Mouse (Mus musculus) brain, adult 2 months (tissue): Measurements from ENCODE around the gene Rtcb.
A peak's percentile ranks its signal among the peaks of the same experiment; 100 is the strongest.

Source experiments
- DNase-seq: peaks from one replicate; pipeline ENCODE4 v3.0.0; 2011; ENCODE audit warnings: low read depth, low spot score

The Rtcb gene

GRCm38 (mm10) chr10:85957464-85957950 lies at the start of gene Rtcb:
Rtcb (minus strand) TSS chr10:85957823.
- peak; percentile 98 for DNase-seq

DNA sequence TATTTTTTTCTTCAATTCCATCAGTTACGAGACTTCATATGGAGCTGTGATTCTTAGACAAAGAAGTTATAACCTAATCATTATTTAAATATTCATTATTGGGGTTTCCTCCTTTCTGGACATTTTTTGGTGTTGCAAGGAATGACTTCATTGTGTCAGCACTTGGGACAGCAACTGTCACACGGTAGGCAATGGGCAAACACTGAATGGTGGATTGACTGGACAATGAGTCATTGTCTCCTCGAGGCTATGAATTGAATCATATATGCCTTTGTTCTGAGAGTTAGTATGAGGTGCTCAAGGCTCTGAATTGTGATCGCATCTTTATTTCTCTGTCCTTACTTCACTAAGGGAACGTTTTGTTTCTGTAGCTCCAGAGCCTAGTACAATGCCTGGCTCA lies 48.8 kb upstream of the Rtcb start:
- peak; percentile 66 for DNase-seq

- no peak for DNase-seq
Observed at GRCm38 (mm10) chr10:86000447-86000846, 42.8 kb upstream of the Rtcb start.

DNA sequence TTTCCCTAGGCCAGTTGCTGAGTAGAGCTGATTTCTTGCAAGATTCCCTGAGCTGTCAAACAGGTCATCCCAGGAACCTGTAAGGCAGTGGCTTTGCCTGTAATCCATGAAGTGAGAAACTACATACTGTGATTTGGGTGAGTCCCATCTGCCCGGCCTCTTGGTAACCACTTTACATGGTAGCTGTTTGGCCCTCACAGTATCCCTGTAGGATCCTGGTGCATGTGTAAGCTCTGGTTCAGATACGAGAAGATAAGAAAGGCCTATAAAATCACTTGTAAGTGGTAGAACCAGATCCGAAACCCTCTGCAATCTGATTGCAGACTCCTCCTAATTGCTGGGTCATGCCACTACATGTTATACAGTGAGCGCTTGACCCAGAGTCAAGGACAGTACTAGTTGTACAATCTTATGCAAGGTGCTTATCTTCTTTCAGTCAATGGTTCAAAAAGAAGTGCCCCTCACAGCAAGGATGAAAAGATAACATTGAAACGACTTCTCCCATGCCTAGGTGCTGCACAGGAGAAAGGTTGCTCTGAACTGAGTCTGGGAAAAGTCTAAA lies 37.0 kb upstream of the Rtcb start:
- DNase-seq, result no peak

GRCm38 (mm10) chr10:85993836-85994235 lies 36.2 kb upstream of the Rtcb start:
- DNase-seq, result no peak

DNA sequence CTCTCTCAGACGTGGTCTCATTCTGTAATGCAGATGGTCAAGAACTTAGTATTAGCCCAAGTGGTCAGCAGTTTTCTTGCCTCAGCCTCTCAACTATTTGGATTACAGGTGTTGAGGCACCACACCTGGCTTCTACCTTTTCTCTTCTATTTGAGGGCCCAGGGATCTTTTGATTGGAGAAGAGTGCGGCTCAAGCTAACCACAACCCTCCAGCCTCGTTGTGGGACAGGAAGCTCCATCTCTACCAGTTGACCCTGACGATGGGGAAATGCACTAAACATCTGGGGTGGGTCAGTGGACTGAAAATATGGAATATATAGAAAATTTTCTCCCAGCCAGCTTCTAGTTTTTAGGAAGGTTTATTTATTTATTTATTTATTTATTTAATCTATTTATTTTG lies 34.8 kb upstream of the Rtcb start:
- no peak for DNase-seq

DNA sequence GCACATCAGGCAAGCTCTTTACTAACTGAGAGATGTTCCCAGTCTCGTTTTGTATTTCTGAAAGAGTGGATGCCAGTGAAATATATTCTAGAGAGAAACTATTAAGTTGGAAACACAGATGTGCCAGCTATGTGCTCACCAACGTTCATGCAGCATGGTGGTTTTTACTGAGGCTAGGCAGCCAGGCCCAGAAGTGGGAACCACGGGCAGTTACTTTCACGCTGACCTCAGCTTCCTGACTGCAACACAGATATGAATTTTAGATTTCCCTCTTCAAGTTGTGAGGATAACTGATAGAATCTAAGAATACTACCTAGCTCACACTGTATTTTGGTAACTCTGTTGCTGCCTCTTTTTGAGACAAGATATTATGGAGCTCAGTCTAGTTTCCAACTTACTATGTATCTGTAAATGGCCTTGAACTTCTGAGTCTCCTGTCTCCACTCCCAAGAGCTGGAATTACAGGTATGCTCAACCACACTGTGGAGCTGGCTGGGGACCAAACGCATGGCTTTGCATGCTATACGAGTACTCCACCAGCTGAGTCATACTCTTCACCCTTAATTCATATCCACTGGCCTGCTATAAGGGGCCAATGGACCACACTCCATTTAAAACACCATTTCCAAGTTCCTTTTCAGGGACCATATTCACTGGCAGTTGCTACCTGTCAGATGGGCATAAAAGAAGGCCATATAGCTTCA lies 31.9 kb upstream of the Rtcb start:
- DNase-seq, result no peak

GRCm38 (mm10) chr10:85972915-85973314 lies 15.3 kb upstream of the Rtcb start:
- DNase-seq, result peak; percentile 53

DNA sequence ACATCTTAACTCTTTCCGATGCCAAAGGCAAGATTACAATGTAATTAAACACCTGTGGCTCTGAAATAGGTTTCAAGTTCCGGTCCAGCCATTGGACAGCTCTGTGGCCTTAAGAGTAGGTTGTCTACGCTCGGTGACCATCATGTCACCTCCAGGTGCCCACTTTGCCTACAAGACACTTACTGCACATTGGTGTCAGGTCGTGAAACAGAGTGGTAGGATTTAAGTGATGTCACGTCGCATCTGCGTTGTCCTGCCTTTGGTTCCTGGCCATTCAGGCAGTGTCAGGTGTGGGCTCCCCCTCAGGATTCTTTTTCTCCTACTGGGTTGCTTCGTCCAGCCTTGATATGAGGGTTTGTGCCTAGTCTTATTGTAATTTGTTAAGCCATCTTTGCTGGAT lies 14.2 kb upstream of the Rtcb start:
- no peak for DNase-seq

DNA sequence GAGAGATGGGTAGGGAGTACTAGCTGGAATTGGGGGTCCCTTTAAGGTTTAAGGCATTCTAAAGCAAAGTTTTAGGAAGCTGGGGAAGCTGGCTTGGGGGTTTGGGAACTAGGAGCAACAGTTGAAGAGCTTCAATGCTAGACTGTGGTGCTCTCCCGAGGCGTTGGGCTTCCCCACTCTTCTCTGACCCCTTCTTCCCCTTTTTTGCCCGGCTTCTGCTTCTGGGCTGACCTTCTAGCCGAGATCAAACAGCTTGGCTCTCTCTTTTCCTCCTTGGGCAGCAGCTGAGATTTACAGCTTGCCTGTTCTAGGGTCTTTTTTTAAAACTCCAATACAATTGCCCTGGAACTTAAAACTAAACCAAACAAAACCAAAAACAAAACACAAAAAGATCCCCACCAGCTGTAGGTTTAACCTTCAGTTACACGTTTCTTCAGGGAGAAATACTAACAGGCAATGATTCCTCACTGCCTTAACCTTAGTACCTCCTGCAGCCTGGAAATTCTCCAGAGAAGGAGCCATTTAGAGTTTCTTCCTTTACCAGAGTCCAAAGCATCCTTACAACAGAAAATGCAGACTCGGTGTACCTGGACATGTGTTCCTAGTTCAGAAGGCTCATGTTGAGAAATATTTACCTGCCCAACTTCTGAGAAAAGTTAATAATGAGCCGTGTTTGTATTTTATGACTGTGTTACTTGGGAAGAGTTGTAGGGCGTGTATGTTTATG lies 12.4 kb upstream of the Rtcb start:
- no peak for DNase-seq

DNA sequence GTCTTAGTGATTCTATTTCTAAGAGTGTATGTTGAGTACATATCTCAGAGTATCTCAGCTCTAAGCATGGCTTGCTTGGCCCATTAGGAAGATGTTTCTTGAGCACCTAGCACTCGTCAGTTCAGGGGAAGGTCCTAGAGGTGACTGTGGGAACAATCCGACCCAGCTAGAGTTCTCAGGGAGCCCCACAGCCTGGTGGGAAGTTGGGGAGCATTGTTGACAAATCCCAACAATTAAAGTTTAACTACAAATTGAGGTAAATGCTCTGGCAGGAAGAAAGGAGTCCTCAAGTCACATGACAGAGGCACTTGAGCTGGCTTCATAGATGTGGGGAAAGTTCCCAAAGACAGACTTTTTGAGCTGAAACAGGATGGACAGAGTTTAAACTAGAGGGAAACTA lies 11.1 kb upstream of the Rtcb start:
- no peak for DNase-seq

DNA sequence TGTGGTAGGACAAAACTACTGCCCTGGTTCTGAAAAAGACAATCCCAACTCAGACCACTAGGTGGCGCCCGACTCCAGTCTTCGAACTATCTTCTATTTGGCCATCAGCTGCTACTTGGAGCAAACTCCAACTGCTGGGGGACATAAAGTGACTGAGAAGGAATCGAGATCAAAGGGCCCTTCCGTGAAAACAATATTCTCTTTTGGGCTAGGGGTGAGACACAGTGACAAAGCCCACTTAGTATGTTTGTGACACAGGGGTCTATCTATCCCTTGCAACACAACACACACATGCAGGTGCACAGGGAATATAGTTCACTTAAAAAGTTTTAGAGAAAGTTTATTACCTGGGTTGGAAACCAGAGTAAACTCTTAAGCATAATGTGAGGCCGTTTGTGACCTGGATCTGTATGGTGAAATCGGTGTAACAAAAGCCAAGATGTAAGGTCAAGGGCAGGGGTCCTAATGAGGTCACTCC lies 10.6 kb upstream of the Rtcb start:
- peak; percentile 77 for DNase-seq

GRCm38 (mm10) chr10:85967411-85968156 lies 10.0 kb upstream of the Rtcb start:
- DNase-seq, result no peak

DNA sequence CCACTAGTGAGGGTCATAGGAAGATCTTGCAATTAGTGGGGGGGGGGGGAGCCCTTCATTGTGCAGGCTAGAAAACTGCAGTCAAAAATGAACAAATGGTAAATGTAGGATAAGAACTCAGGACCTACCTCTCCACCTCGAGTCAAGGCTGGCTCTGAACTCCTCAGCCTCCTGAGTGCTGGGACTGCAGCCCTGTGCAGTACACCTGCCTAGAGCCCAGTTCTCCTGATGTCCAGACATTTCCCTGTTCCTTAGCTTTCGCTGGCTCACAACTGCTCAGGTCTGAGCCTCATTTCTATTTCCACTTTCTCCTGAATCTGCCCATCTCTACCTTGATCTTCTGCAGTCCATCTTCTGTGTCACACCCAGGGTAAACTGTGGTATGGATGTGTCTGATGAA lies 8.9 kb upstream of the Rtcb start:
- DNase-seq, result no peak

DNA sequence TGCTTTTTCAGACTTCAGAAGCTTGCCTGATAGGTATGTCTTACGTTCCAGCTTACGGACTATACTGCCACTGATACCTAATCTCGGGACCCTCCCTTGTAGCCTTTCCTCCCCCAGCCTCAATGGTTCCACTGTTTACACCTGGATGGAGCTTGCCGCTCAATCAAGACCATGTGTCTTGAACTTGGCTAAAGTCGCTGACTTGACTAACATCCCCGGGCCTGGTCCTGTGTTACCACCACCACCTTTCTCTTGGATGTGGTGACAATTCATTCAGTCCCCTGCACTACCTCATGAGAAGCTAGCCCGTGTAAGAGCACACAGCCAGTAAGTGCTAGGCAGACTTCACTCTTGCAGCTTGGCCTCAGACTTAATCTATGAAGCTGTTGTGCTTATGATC lies 6.7 kb upstream of the Rtcb start:
- no peak for DNase-seq

- no peak for DNase-seq
Observed at GRCm38 (mm10) chr10:85962897-85963296, 5.3 kb upstream of the Rtcb start.

DNA sequence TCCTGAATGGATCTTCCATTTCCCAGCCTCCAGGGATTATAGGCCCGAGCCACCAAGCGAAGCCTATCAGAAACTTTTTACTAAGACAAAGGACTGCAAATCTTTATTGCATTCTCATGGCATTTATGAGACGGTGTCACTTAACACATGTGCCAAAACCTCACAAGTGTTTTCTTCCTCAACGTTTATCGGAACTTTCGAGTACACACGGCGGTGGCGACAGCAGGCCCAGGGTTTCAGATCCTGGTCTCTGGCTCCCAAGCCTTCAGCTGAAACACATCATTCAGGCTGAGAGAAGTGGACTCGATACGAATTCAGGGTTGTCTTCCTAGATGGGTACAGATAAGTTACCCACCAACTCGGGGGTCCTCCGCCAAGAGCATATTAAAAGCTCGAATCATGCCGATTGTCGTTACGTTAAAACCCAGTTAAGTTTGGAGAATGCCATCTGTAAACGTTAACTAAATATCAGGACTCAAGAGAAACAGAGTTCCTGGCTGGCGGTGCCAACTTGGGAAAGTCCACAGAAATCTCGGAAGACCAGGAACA lies 678 bp downstream of the Rtcb start:
- no peak for DNase-seq

- no peak for DNase-seq
Observed at GRCm38 (mm10) chr10:85954429-85954828, 3.2 kb downstream of the Rtcb start.

- peak; percentile 9 for DNase-seq
Observed at GRCm38 (mm10) chr10:85953401-85953800, 4.2 kb downstream of the Rtcb start.

DNA sequence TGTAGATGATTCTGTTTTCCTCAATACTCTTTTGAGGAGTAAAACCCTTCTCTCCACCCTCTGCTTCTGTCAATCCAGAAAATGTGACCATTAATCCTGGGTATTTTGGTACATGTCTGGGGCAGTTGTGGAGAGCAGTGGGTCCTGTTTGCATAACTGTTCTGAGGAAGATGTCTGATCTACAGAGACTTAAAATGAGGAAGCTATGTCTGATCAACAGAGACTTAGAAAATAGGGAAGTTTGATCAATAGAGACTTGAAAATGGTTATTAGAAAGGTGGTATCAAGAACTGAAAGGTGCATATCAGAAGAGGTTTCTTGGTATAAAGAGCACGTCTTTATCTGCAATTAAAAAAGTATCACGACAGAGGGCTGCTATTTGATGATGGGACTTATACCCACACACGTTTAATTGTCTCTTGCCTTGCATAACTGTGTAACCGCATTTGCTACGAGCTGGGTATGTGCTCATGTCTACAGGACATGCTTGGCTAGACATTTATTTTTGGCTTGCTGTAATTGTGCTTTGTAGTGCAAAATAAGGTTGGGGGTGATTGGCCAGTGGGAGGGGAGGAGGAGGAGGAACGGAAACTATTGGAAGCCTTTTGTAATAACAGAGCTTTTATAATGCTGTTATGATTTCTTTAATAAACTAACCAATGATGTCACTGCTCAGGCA lies 5.7 kb downstream of the Rtcb start:
- no peak for DNase-seq
